Mouse (Mus musculus) CD4-positive, CD25-positive, alpha-beta regulatory T cell, adult 2 months (primary cell): ENCODE results near the gene Cep170b.

ENCODE experiments used
- DNase-seq: peaks from one replicate; pipeline ENCODE4 v3.0.0-alpha.2; 2012; ENCODE audit warnings: low read depth, low spot score

Cep170b gene

GRCm38 (mm10) chr12:112763176-112763575 lies 42.9 kb downstream of the Cep170b start:
- no peak for DNase-seq

- DNase-seq = no peak
Measured at GRCm38 (mm10) chr12:112764141-112764540, 43.9 kb downstream of the Cep170b start.

GRCm38 (mm10) chr12:112764991-112765390 lies 44.7 kb downstream of the Cep170b start:
- no peak for DNase-seq

GRCm38 (mm10) chr12:112766586-112766985 lies 46.3 kb downstream of the Cep170b start:
- DNase-seq = no peak

- DNase-seq = no peak
Measured at GRCm38 (mm10) chr12:112767036-112767890, 47.0 kb downstream of the Cep170b start.

- DNase-seq = no peak
Measured at GRCm38 (mm10) chr12:112768166-112768565, 47.9 kb downstream of the Cep170b start.

GRCm38 (mm10) chr12:112769031-112769430 lies 48.8 kb downstream of the Cep170b start:
- DNase-seq = peak; percentile 15

- DNase-seq = no peak
Measured at GRCm38 (mm10) chr12:112769751-112770150, 49.5 kb downstream of the Cep170b start.

- no peak for DNase-seq
Measured at GRCm38 (mm10) chr12:112770396-112770795, 50.1 kb downstream of the Cep170b start.

GRCm38 (mm10) chr12:112772306-112772705 lies 52.1 kb downstream of the Cep170b start:
- DNase-seq = no peak

- no peak for DNase-seq
Measured at GRCm38 (mm10) chr12:112773366-112773765, 53.1 kb downstream of the Cep170b start.

- DNase-seq = no peak
Measured at GRCm38 (mm10) chr12:112774026-112774425, 53.8 kb downstream of the Cep170b start.

GRCm38 (mm10) chr12:112774481-112774880 lies 54.2 kb downstream of the Cep170b start:
- DNase-seq = no peak

- DNase-seq = no peak
Measured at GRCm38 (mm10) chr12:112791026-112791425, 70.8 kb downstream of the Cep170b start.

- no peak for DNase-seq
Measured at GRCm38 (mm10) chr12:112793601-112794355, 73.5 kb downstream of the Cep170b start.

GRCm38 (mm10) chr12:112794356-112794816 lies 74.1 kb downstream of the Cep170b start:
- no peak for DNase-seq

- no peak for DNase-seq
Measured at GRCm38 (mm10) chr12:112794998-112795397, 74.7 kb downstream of the Cep170b start.

GRCm38 (mm10) chr12:112795466-112796104 lies 75.3 kb downstream of the Cep170b start:
- DNase-seq = no peak
